Mouse (Mus musculus) brain, adult 2 months (tissue): ENCODE results near the gene Pycr1.

ENCODE experiments used
- DNase-seq: peaks from one replicate; pipeline ENCODE4 v3.0.0; 2011; ENCODE audit warnings: low read depth, low spot score

Gene Pycr1

DNA sequence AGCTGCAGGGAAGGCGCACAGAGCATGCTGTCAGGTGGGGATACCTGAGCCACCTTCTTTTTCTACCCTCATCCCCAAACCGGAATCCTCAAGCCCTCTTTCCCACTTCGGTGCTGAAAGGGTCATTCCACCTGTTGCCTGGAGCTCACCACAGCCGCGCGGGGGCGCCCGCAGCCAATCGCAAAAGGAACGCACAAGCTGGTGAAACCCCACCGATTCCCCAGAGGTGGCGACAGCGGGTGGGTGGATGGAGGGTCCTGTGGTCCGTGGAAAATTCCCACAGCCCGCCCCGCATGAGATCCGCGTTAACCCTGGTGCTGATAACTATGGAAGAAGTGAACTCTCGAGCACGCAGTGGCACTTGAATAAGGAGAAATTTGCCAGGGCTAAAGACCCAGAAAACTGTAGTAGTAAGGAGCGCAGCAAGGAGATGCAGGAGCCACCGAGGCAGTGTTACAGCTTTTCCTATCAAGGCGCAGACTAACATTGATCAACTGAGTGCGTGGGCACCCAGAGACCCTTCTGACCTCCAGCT, 15.4 kb upstream of the Pycr1 start:
- peak; percentile 73 for DNase-seq

DNA sequence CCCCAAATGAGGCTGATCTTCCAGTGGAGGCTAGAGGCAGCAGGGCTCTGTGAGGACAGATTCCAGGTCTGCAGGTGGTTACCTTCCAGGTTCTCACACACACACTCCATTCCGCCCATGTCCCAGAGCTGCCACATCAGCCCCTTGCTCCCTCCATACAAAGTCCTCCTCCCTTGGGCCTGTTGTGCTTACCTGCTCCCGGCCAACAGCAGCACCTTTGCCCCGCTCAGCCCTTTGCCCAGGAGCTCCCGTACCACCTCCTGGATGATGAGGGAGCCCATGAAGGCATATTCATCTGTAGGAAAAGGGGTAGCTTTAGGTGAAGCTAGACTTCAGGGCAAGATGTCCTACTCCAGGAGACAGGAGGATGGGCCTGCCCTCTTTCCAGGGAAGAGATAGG, 13.7 kb upstream of the Pycr1 start:
- no peak for DNase-seq

- no peak for DNase-seq
Observed at GRCm38 (mm10) chr11:120654741-120655140, 11.2 kb upstream of the Pycr1 start.

DNA sequence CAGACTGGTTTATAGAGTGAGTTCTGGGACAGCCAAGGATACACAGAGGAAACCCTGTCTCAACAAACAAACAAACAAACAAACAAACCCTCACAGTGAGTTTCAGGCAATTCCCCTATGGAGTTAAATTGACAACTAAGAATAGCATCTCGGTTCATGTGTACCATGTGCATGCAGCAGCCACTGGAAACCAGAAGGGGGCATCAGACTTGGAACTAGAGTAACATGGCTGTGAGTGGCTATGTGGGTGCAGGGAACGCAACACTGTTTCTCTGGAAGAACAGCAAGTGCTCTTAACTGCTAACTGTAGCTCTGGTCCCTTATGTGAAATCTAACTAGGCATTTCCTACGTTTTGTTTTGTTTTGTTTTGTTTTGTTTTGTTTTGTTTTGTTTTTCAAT, 8.3 kb upstream of the Pycr1 start:
- no peak for DNase-seq

DNA sequence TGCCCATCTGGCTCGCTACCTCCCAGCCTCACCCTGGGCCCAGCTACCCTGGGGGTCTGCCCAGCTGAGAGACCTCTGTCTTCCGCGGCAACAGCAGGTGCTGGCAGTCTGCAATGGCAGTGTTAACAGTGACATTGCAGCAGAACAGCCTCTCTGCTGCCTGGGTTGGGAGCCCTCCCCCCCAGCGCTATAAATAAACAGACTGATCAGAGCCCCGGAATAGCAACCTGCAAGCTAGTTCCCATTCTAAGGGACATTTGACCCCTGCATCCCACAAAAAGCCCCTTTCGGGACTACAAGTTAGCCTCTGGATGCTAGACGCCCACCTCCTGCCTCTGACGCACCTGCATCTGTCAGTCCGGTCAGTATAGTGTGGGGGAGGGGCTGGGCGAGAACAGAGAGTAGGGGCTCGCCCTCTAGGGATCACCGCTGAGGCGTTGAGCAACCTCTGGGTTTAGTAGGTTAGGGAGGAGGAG, 4.5 kb upstream of the Pycr1 start, which contains the start of gene Myadml2:
TSS of gene Myadml2 (minus strand) at position 158 of the 476 bp plus-strand sequence.
- DNase-seq: peak; percentile 74

- DNase-seq: no peak
Observed at GRCm38 (mm10) chr11:120647047-120647830, 3.7 kb upstream of the Pycr1 start.

DNA sequence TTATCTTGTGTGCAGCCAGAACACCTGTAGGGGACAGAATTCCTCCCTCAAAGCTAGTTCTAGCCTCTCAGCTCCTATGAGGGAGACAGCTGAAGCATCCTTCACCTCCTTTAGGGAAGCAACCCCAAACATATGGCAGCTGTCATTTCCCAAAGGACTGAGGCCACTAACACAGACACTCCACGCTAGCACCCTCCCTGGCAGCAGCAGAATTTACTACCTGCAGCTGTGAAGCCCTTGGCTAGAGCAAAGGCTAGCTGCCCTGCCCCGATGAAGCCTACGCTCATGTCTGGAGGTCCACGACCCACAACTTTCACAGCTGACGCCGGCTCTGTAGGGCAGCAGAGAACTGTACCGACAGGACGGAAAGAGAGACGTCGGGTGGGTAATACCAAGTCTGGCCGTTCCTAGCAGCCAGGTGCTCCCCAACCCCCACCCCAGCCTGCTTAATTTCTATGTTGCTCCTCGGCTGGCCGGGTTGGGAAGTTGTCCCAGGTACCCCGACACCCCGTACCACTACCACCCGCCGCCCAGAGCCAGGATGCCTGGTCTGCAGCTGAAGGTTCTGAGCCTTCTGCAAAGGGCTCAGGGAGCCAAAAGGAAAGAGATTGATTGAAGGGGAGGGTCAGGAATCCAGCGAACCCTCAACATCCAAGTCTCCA, 499 bp downstream of the Pycr1 start:
- DNase-seq: no peak

GRCm38 (mm10) chr11:120641869-120642268, 1.7 kb downstream of the Pycr1 start:
- DNase-seq: no peak

DNA sequence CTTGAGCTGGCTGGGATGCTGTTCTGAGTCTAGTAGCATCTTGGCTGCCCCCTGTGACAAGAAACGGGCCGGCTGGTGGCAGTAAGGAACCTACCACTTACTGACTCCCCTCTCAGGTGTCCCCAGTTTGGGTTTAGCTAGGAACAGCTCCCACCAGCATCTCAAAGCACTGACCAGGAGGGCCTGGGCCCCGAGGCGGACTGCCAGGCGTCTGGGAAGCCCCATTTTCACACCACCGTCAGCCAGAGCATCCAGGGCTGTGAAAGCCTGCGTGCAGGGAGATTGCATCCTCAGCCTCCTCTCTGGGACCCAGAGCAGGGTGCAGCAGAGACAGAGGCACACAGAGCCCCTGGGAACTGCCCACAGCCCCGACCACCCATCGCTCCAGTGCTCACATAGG, 2.3 kb downstream of the Pycr1 start:
- no peak for DNase-seq

GRCm38 (mm10) chr11:120634810-120635209, 8.8 kb downstream of the Pycr1 start:
- no peak for DNase-seq

- DNase-seq: peak; percentile 98
Observed at GRCm38 (mm10) chr11:120633520-120634343, 9.8 kb downstream of the Pycr1 start, which contains the start of gene Mafg. TSS of gene Mafg (minus strand) at chr11:120633600.

GRCm38 (mm10) chr11:120632559-120633519, 10.7 kb downstream of the Pycr1 start:
- DNase-seq: peak; percentile 69

DNA sequence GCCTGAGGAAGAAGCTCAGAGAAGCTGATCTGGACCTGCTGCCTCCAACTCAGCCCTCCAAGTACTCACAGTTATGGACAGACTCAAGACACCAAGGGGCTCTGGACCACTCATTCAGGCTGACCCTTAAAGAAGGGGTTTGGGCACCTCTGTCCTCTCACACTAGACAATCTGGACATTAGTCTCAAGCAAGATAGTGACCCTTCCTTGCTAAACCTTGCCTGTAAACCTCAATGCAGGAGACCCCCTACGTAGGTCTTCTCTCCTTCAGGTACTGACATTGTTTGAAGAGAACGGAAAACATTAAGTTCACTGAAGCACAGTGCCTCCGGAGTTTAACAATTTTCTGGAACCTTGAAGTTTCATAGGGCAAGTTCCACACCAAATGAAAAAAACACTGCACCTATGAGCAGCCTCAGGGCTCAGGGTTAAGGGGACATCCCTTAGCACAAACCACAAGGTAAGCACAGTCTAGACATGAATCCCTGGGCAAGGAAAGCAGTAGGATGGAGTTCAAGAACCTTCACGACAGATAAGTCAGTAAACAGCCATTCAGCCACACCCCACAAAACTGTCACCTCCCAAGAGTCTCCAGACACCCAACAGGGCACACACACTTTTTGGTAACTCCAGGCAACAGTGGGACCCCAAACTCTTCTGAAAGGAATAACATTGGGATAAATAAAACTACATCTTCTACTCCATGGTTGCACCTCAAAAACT, 11.7 kb downstream of the Pycr1 start:
- no peak for DNase-seq

DNA sequence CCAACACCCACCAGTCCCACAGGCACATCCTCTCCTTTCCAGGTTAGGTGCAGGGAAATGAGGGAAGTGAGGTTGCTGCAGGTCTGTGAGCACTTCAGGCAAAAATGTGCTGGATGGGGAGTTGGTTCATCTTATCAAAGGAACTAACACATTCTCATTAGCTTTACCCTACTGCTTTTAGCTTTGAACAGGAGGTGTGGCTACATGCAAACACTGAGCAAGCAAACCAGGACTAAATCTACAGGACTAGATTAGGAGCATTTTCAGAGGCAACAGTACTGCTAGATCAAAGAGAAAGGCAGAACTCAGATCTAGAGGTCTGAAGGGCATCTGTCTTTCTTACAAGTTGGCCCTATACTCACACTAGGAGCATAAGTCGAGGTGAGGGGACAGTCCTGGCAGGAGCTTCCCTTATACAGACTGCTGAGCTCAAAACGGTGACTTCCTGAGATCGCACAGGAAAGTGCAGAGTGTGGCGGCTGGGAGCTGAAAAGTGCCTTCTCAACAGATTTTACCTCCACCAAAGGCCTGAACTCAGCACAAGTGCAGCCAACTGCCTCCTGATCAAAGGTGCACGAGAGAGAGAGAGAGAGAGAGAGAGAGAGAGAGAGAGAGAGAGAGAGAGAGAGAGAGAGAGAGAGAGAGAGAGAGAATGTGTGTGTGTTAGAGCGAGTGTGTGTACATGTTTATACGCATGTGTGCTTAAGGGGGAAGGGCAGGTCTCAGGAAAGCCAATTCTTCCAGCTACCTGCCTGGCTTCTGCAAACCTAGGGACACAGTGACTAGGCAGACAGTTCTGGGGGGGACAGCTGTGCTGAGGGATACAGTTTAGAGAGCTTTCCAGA, 12.5 kb downstream of the Pycr1 start:
- DNase-seq: no peak

- DNase-seq: no peak
Observed at GRCm38 (mm10) chr11:120630401-120630871, 13.1 kb downstream of the Pycr1 start.

GRCm38 (mm10) chr11:120629911-120630310, 13.7 kb downstream of the Pycr1 start:
- DNase-seq: no peak

DNA sequence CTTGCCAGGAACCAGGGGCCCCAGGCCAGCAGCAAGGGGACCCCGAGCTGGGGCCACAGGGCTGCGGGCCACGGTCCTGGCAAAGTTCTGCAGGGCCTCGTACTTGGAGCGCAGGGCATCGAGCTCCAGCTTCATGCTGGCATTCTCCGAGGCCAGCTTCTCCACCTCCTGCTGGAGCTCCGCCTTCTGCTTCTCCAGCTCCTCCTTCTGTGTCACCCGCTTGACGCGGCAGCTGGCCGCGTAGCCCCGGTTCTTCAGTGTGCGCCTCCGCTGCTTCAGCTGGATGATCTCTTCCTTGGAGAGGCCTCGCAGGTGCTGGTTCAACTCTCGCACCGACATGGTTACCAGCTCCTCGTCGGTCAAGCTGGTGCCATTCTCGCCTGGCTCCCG, 14.2 kb downstream of the Pycr1 start:
- peak; percentile 62 for DNase-seq

DNA sequence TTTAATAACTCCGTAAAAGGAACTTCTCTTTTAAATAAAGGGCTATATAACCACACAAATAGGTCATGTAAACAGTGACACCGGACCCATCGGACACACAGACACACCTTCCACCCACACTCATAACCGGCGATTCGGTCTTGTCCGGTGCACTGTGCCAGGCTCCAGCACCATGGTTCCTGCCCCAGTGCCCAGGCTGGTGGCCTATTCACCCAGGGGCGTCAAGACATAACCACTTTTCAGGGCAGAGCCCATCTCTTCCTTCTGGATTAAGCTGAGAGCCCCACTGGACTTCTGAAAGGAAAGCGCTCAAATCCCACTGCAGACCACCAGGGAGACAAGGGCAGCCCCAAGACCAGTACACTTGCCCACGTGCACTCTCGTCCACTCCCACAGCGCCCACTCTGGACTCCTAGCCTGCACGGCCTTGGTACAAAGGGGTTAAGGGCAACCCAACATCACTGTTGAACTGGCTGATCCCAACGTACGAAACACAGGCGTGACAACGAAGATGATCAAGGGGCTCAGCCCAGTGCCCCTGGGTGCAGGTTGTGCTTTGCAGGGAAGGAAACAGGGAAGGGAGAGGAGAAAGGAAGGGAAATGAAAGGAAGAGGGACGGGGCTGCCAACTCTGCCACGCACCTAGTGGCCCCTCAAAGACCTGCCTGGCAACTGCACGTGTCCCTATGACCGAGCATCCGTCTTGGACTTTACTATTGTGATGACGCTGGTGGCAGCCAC, 14.8 kb downstream of the Pycr1 start:
- no peak for DNase-seq
